Mouse (Mus musculus) E14TG2a.4 (cell line): ENCODE data around the gene Nkx2-3.

Source experiments
- CTCF ChIP-seq: conservative IDR thresholded peaks from 2 replicates; pipeline ENCODE4 v1.5.1; 2014; ENCODE audit warnings: low read length
- NANOG ChIP-seq: IDR thresholded peaks from 2 replicates; pipeline ENCODE4 v1.6.1; 2014; ENCODE audit warnings: borderline replicate concordance, low read length, mixed read lengths

GRCm38 (mm10) chr19:43619916-43620479 is 7.9 kb downstream of the Nkx2-3 start:
- TF ChIP-seq CTCF (no peak), NANOG (no peak)
